Mouse (Mus musculus) hindbrain, embryonic 12.5 days (tissue): ENCODE measurements at regions not wholly inside any gene's neighbourhood (a gene's known extent, or its start where the extent isn't known, plus 50 kb on each side); places are given as distances from the start of the nearest gene placed in this dataset.

Experiments
- ATAC-seq: fragments of 200-750 bp; cut with Nextera tagmentation; 2 replicates; pipeline ENCODE4 v1.8.0; 2017; ENCODE audit warnings: moderate TSS enrichment; ENCODE audit not compliant: low FRiP score
- H3K27ac ChIP-seq: fragments of 300-500 bp; sonication (generic); 2 replicates; pipeline ENCODE4 v1.5.1; 2016; ENCODE audit warnings: mild to moderate bottlenecking
- H3K27me3 ChIP-seq: fragments of 300-500 bp; sonication (generic); 2 replicates; pipeline ENCODE4 v1.6.1; 2016; ENCODE audit warnings: mild to moderate bottlenecking
- H3K36me3 ChIP-seq: fragments of 300-500 bp; sonication (generic); 2 replicates; pipeline ENCODE4 v1.6.1; 2016; ENCODE audit warnings: mild to moderate bottlenecking
- H3K4me1 ChIP-seq: fragments of 300-500 bp; sonication (generic); 2 replicates; pipeline ENCODE4 v1.6.1; 2016
- H3K4me2 ChIP-seq: fragments of 300-500 bp; sonication (generic); replicated peaks from 2 replicates; pipeline ENCODE4 v1.6.1; 2016; ENCODE audit warnings: mild to moderate bottlenecking
- H3K4me3 ChIP-seq: fragments of 300-500 bp; sonication (generic); 2 replicates; pipeline ENCODE4 v1.5.1; 2016; ENCODE audit warnings: mild to moderate bottlenecking
- H3K9ac ChIP-seq: fragments of 300-500 bp; sonication (generic); 2 replicates; pipeline ENCODE4 v1.6.1; 2016; ENCODE audit warnings: mild to moderate bottlenecking, moderate library complexity
- H3K9me3 ChIP-seq: fragments of 300-500 bp; sonication (generic); replicated peaks from 2 replicates; pipeline ENCODE4 v1.6.1; 2016; ENCODE audit warnings: mild to moderate bottlenecking
- WGBS: fragments of 180-500 bp; shearing (Covaris S2); methylation state at CpG from one replicate; pipeline ENCODE4 v1.1.7; 2016; 5-methylcytosine and 5-hydroxymethylcytosine counted together

DNA sequence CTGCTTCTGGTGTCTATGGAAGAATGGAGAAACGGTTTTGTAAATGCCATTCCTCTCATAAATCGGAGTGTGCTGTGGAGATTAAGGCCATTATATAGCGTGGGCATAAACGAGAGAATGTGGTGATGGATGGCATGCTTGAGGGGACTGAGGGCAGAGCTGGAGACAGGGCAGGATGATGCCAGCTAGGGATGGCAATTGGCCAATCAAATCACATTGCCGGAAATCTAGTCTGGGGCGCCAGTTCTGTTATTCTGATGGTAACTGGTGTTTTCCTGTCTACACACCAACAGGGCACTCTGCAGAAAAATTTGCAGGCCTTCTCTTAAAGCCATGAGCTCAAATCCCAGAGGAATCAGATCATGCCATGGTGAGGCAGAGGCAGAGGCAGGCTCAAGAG is 224.9 kb upstream of the Kazn start:
- Histone ChIP-seq H3K27me3 (no peaks in the 10 kb centered on the region), H3K27ac (no peak overlapping the region), H3K4me1 (peaks cover 20% of the 10 kb centered on the region), H3K4me2 (no peak overlapping the region), H3K9me3 (no peaks in the 10 kb centered on the region), H3K36me3 (no peaks in the 10 kb centered on the region), H3K9ac (no peak overlapping the region), H3K4me3 (no peak overlapping the region)
- 90% methylated on average over 6 of the region's 6 CpGs for WGBS
- no peak for ATAC-seq

DNA sequence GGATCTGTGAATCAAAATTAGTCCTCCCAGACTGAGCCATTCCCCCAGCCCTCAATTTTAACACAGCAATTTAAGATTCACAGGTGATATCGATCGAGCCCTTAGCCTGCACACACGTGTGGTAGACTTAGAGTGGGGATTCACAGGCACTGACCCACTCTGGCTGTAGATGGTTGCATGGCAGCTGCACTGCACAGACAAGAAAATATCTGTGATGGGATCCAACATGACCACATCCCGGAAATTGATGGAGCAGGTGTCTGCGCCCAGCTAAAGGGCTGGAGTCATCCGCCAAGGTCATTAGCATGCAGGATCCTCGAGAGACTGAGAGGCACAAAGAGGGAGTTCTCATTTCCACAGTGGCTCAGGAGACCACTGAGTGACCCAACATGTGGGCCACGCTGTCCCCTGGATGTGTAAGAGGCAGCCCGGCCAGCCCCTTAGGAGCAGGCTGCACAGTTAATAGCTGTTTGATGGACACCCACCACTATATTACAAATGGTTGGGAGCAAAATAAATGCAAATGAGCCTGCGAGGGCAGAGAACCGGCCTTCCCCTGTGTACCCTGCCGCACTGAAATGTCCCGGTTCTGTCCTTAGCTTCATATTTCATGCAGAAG is 221.4 kb upstream of the Kazn start:
- peak; percentile 66 for ATAC-seq
- no peaks in the 10 kb centered on the region for H3K27me3 ChIP-seq
- no peak overlapping the region for H3K9ac ChIP-seq
- H3K4me1 ChIP-seq = peaks cover 13% of the 10 kb centered on the region
- peak overlapping the region; percentile 41; the same call in 1 of the 2 replicates for H3K27ac ChIP-seq
- no peak overlapping the region for H3K4me2 ChIP-seq
- 0 out of 2 replicates have a peak, but pooled peaks cover 3% of the 10 kb centered on the region for H3K9me3 ChIP-seq
- 64% methylated on average over 13 of the region's 13 CpGs for WGBS
- H3K4me3 ChIP-seq = no peak overlapping the region
- H3K36me3 ChIP-seq = no peaks in the 10 kb centered on the region

DNA sequence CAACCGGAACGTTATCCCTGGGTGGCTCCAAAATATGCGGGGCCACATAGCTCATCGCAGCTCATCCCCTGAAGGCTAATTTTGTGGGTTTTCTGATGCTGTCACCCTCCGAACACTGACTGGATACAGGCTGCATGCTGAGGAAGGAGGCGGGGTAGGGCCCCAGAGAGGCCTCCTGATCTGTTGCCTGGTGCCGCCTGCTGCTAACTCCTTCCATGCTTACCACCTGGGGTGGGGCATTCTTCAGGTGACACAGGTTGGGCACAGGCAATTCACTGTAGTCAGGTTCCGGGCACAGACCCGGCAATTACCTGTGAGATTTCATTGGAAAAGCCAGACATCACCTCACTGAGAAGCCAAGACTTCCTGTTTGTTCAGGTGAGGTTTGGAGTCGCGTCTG is 213.4 kb upstream of the Kazn start:
- H3K4me2 ChIP-seq = no peak overlapping the region

DNA sequence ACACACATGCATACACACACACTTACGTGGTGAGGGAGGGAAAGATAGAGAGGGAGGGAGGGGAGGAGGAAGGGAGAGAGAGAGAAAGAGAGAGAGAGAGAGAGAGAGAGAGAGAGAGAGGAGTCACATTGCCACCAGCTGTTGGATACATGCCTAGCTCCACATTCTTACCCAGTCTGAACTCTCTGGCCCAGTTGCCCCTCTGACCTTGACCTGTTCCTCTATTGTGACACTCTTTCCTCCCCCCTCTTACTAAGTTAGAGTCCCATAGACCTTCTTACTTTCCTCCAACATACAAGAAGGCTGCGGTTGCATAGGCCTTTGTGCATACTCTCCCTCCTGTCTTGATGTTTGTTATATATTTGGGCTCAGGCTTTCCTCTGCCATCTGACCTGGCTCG is 211.7 kb upstream of the Kazn start:
- Histone ChIP-seq H3K4me2 (no peak overlapping the region), H3K27me3 (no peaks in the 10 kb centered on the region), H3K9me3 (no peaks in the 10 kb centered on the region), H3K4me3 (no peak overlapping the region), H3K4me1 (peaks cover 22% of the 10 kb centered on the region), H3K36me3 (no peaks in the 10 kb centered on the region), H3K27ac (0 out of 2 replicates have a peak overlapping the region, but pooled peaks have one; percentile 17), H3K9ac (no peak overlapping the region)
- ATAC-seq = no peak
- WGBS = 87% methylated on average over 2 of the region's 3 CpGs

More for the DNA sequence above, 213.4 kb upstream of the Kazn start:
- no peaks in the 10 kb centered on the region for H3K27me3 ChIP-seq
- no peaks in the 10 kb centered on the region for H3K36me3 ChIP-seq
- peaks cover 19% of the 10 kb centered on the region for H3K4me1 ChIP-seq
- H3K27ac ChIP-seq = no peak overlapping the region
- no peak overlapping the region for H3K9ac ChIP-seq
- no peak for ATAC-seq
- 31% methylated on average over 11 of the region's 11 CpGs for WGBS
- H3K4me3 ChIP-seq = no peak overlapping the region
- H3K9me3 ChIP-seq = no peaks in the 10 kb centered on the region

DNA sequence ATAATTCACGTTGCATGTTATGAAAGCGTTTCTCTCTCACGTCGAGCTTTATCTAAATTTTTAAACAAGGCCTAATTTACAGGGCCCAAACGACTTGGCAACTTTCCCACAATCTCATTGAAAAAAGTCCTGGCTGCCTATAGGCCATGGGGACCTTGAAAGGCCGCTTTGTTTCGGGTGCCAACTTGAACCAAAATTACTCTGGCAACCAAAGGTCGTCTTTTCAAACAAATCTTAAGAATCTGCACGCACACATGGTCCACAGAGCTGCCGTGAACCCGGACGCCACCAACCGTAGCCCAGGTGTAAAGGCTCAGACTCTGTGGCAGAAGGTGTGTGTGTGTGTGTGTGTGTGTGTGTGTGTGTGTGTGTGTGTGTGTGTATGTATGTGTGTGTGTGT is 210.5 kb upstream of the Kazn start:
- Histone ChIP-seq H3K27me3 (no peaks in the 10 kb centered on the region), H3K27ac (peak overlapping the region; percentile 62; the same call in 1 of the 2 replicates), H3K9me3 (no peaks in the 10 kb centered on the region), H3K4me1 (peaks cover 22% of the 10 kb centered on the region), H3K9ac (no peak overlapping the region), H3K36me3 (no peaks in the 10 kb centered on the region), H3K4me2 (no peak overlapping the region), H3K4me3 (no peak overlapping the region)
- 56% methylated on average over 13 of the region's 13 CpGs for WGBS
- peak; percentile 42 for ATAC-seq

DNA sequence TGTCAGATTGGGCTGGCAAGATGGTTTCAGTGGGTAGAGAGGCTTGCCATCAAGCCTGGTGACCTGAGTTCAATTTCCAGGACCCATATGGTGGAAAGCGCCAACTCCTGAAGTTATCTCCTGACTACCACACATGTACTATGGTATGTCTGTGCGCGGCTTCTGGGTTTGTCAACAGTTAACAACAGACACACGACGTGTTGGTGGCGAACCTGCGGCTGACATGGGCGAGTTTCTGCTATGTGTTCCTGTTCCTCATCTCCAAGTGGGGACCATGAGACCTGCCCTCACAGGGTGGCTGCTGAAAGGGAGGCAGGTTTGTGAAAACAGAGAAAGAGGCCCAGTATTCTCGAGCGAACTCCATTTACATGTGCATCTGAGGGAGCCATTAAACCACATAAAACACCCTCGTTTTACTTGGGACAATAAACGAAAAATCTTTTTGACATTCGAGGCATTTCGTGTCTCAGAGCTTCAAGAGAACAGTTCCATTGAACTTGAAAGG is 210.0 kb upstream of the Kazn start:
- H3K27me3 ChIP-seq = no peaks in the 10 kb centered on the region
- no peak overlapping the region for H3K4me2 ChIP-seq
- H3K36me3 ChIP-seq = no peaks in the 10 kb centered on the region
- ATAC-seq = peak; percentile 38; the same call in 1 of the 2 replicates
- H3K9me3 ChIP-seq = no peaks in the 10 kb centered on the region
- WGBS = 70% methylated on average over 14 of the region's 14 CpGs
- H3K4me1 ChIP-seq = peaks cover 22% of the 10 kb centered on the region
- no peak overlapping the region for H3K4me3 ChIP-seq
- no peak overlapping the region for H3K9ac ChIP-seq
- H3K27ac ChIP-seq = peak overlapping the region; percentile 62

DNA sequence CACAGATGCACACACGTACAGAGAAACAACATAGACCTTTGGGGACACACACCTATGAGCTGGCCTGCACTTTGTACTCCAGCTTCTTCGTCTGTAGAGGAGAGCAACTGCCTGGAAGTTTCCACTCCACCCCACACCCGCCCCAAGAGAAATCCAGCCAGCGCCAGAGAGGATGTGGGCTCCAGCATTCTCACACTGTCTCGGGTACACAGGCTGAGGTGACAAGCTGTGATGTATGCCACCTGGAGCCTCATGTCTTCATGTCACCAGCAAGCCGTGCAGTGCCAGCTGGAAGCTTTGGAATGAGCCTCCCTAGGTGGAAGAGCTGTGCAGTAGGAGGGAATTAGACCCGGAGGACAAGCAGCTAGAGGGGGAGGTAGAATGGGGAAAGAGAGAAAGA is 208.3 kb upstream of the Kazn start:
- Histone ChIP-seq H3K9ac (no peak overlapping the region), H3K27ac (no peak overlapping the region), H3K36me3 (no peaks in the 10 kb centered on the region), H3K9me3 (no peaks in the 10 kb centered on the region), H3K4me2 (no peak overlapping the region), H3K4me1 (peaks cover 22% of the 10 kb centered on the region), H3K27me3 (no peaks in the 10 kb centered on the region), H3K4me3 (no peak overlapping the region)
- 63% methylated on average over 7 of the region's 7 CpGs for WGBS
- ATAC-seq = no peak

DNA sequence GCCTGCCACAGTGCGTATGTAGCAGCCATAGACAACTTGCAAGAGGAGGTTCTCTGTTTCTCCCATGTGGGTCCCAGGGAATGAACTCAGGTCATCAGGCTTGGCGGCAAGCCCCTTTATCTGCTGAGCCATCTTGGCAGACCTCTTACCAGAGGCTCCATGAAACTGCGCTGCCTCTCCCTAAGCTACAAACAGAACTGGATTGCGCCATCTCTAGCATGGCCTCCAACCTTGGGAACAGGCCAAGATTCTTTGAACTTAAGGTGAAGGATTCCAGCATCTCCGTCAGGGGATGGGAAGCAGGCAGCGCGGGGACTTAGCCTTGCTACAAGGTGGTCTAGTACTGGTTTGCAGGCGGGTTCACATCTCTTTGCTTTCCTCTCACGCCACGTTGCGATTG is 201.8 kb upstream of the Kazn start:
- 0 out of 2 replicates have a peak overlapping the region, but pooled peaks have one; percentile 12 for H3K27ac ChIP-seq
- H3K4me3 ChIP-seq = no peak overlapping the region
- H3K9ac ChIP-seq = no peak overlapping the region
- H3K36me3 ChIP-seq = no peaks in the 10 kb centered on the region
- H3K9me3 ChIP-seq = no peaks in the 10 kb centered on the region
- no peaks in the 10 kb centered on the region for H3K27me3 ChIP-seq
- no peak for ATAC-seq
- H3K4me2 ChIP-seq = no peak overlapping the region
- 89% methylated on average over 11 of the region's 11 CpGs for WGBS
- H3K4me1 ChIP-seq = peaks cover 28% of the 10 kb centered on the region

DNA sequence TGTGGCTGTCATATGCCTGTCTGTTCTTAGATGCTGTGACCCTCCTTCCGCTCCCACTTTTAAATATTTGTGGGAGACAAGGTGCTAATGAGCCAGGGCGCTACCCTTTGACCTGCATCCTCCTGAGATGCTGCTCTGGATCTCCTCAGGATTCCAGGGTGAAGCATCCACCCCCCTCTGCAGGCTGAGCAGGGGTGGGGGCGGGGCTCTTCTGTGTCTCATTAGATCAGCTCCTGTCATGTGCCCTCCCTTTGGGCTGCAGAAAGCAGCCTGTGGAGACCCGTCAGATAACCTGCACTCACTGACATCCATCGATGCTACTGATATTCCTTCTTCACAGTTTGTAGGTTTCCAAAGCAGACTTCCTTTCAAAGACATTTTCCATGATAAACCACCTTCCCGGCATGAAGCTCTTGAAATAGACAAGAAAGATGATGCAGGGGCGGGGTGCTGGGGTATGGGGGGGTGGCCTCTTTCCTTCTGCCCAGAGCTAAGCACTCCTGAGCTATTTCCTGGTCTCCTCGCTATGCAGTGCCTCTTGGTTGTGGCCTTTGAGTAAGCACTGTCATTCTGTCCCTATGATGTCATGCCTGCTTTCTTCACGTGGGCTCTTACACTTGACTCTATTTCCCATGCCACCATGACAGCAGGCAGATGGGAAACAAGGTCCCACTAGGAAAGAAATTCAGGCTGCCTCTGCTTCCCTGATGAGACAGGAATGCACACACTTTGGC is 200.4 kb upstream of the Kazn start:
- ATAC-seq = peak; percentile 66; the same call in 1 of the 2 replicates
- no peaks in the 10 kb centered on the region for H3K9me3 ChIP-seq
- WGBS = 50% methylated on average over 9 of the region's 9 CpGs

DNA sequence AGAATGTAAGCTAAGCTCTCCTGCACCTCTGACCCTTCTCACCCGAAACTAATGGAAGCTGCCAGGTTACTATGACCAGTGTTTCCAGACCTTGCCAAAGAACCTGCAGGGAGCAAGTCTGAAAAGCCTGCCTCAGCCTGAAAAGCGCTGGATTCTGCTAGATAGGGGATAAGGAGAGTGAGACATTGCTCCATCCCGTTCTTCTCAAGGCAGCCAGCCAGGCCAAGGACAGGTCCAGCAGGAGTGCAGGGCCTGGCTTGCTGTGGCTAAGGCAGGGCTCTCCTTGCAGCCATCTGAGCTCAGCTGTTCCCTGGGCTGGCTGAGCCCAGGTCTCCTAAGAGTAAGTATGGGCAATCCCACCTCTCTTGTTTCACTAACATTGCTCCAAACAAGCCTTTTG is 185.4 kb upstream of the Kazn start:
- Histone ChIP-seq H3K36me3 (no peaks in the 10 kb centered on the region), H3K9ac (no peak overlapping the region), H3K4me2 (no peak overlapping the region), H3K27ac (no peak overlapping the region), H3K9me3 (no peaks in the 10 kb centered on the region), H3K4me3 (no peak overlapping the region), H3K27me3 (no peaks in the 10 kb centered on the region), H3K4me1 (peaks cover 18% of the 10 kb centered on the region)
- no peak for ATAC-seq
- 73% methylated on average over 3 of the region's 3 CpGs for WGBS

More for the DNA sequence above, 200.4 kb upstream of the Kazn start:
- peaks cover 28% of the 10 kb centered on the region for H3K4me1 ChIP-seq
- H3K4me2 ChIP-seq = no peak overlapping the region
- no peaks in the 10 kb centered on the region for H3K36me3 ChIP-seq
- no peak overlapping the region for H3K4me3 ChIP-seq
- H3K9ac ChIP-seq = no peak overlapping the region
- H3K27me3 ChIP-seq = no peaks in the 10 kb centered on the region
- 0 out of 2 replicates have a peak overlapping the region, but pooled peaks have one; percentile 24 for H3K27ac ChIP-seq

DNA sequence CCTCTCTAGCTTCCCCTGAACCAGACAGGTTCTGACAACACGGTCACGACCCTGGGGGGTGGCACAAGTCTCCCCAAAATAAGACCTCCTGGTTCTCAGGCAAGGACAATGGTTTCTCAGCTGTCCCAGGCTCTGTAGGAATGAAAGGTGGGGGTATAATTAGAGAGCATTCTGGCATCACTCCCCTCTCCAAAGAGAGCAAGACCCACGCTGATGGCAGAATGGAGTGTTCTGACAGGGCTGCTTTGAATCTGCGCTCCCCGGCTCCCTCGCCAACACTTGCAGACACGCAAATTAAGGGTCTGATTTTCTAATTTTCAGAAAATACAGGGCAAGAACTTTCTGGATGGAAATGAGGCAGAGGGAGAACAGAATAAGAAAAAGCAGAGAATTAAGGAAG is 181.2 kb upstream of the Kazn start:
- no peak for ATAC-seq
- no peaks in the 10 kb centered on the region for H3K36me3 ChIP-seq
- WGBS = 58% methylated on average over 7 of the region's 7 CpGs

DNA sequence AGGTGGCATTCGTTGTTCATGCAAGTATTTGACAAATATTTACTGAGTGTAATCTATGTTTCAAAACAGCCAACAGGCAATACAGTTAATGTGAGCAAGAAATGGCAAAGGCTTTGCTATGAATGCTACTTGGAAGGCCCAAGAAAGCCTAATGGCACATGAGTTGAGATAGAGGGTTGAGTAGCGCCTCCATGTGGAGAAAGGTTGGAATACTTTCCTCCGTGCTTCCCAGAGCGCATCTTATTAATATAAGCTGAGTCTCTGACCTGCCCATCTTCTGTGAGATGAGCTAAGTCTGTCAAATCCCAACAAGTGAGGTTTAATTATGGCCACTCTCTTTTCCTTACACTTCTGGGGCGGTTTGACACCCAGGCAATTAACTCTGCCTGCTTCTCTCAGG is 175.7 kb upstream of the Kazn start:
- WGBS = 71% methylated on average over 5 of the region's 5 CpGs
- Histone ChIP-seq H3K4me1 (peaks cover 18% of the 10 kb centered on the region), H3K9ac (no peak overlapping the region), H3K27ac (no peak overlapping the region), H3K9me3 (no peaks in the 10 kb centered on the region), H3K27me3 (no peaks in the 10 kb centered on the region), H3K4me3 (no peak overlapping the region), H3K36me3 (no peaks in the 10 kb centered on the region), H3K4me2 (no peak overlapping the region)
- ATAC-seq = no peak

More for the DNA sequence above, 181.2 kb upstream of the Kazn start:
- Histone ChIP-seq H3K27me3 (no peaks in the 10 kb centered on the region), H3K4me1 (peaks cover 17% of the 10 kb centered on the region), H3K9ac (no peak overlapping the region), H3K4me2 (no peak overlapping the region), H3K27ac (no peak overlapping the region), H3K9me3 (no peaks in the 10 kb centered on the region), H3K4me3 (no peak overlapping the region)
